Comparison of ENCODE assay signal across 9 mouse cellular contexts in the genomic region with DNA sequence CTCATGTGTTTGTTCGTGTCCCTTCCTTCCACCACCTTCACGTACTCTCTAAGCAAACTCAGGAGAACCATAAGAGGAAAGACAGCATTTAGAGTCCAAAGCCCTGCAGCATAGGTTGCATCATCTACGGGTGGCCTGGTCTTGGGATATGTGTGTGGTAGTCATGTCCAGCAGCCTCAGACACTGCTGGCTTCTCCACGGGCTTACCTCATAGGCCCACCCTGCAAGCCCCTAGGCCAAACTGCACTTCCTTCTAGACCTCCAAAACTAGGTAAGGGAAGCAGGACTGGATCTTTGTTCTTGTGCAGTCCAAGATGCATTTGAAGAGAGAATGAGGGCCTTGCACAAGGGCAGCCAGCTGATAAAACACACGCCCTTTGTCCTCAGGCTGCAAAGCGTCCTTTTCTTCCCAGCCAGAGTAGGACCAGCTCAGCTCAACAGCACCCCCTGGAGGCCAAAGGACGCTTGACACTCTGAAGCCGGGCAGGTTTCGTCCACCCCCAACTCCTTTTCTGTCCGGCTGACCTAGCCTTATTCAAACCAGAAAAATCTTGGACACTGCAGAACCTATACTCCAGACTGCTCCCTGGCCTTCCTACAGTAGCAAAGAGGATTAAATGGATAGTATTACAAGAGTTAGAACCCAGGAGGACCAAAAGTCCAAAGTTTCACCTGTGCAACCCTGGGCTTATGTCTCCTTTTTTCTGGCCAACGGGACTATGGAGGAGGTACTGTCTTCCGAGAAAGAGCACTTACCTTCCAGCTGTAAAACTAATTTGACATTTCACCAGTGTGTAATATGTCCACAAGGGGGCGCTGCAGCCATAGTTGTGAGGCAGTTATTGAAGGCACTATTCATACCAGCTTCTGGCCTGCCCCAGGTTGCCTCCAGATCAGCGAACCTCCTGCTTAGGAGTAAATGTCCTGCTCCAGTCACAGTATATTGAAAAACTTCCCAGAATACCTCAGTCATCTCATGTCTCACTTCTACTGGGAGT. TPM values are rescaled to one million over a fixed set of nuclear protein-coding genes. Genes with fewer than 3 reads are reported as not detected.
A peak's percentile ranks its signal among the peaks of the same experiment; 100 is the strongest.
DNase-seq lines count a peak whose midpoint lies in the region; ATAC-seq and TF ChIP-seq lines count a peak whose summit lies in the region.
"Had no signal": no experiment of that assay in that cellular context is flagged by ENCODE, and none has a peak within 500 bp of the region (broad histone marks: within the 10 kb centered on the region; RNA-seq: fewer than 3 reads in every experiment).

No protein-coding gene starts in this region.

- H3K9ac ChIP-seq in MEL (ENCODE audit: control insufficient read depth, low read depth, low read length, poor library complexity, severe bottlenecking): no peak overlapping the region
- no peak overlapping the region for H3K9ac ChIP-seq in hindbrain, embryonic 11.5 days (ENCODE audit: low read depth, low read length)

- no peaks in the 10 kb centered on the region for H3K9me3 ChIP-seq in MEL (replicated peaks; ENCODE audit: insufficient read depth, low read length)
- H3K9me3 ChIP-seq in hindbrain, embryonic 11.5 days (ENCODE audit: control insufficient read depth, low read length): no peaks in the 10 kb centered on the region

- no peaks in the 10 kb centered on the region for H3K27me3 ChIP-seq in MEL (ENCODE audit: control insufficient read depth in 1 of 2, insufficient read depth in 2 of 2, low read length in 2 of 2)
- no peaks in the 10 kb centered on the region for H3K27me3 ChIP-seq in hindbrain, embryonic 11.5 days (ENCODE audit: control insufficient read depth, insufficient read depth, low read length)

- no peak overlapping the region for H3K4me2 ChIP-seq in hindbrain, embryonic 11.5 days (replicated peaks; ENCODE audit: low read depth, low read length)

- TF ChIP-seq POLR2A in MEL (IDR thresholded peaks at IDR 0.05; ENCODE audit: control insufficient read depth in 1 of 2, insufficient read depth in 1 of 2, low read depth in 1 of 2, low read length in 2 of 2, poor library complexity in 1 of 2): no peak

- TF ChIP-seq RAD21 in MEL (IDR thresholded peaks at IDR 0.05; ENCODE audit: low read depth, low read length): no peak; the same call in none of the 2 replicates

- H3K79me2 ChIP-seq in MEL (ENCODE audit: control insufficient read depth, insufficient read depth, low read length, poor library complexity): no peaks in the 10 kb centered on the region

- no peak overlapping the region for H3K27ac ChIP-seq in MEL (ENCODE audit: control insufficient read depth, low read depth, low read length)
- H3K27ac ChIP-seq in hindbrain, embryonic 11.5 days (ENCODE audit: low read depth, low read length): no peak overlapping the region

- WGBS in hindbrain, embryonic 11.5 days: 32% methylated on average over 14 of the region's 14 CpGs

- DNase-seq in MEL (ENCODE audit: low read depth, low spot score): peak; percentile 20
- DNase-seq in c-Kit-positive CD71-negative TER-119-negative erythroid progenitor cells, embryonic 14.5 days (ENCODE audit: low read depth): peak; percentile 47
- peak; percentile 92 for DNase-seq in hindbrain, embryonic 11.5 days (ENCODE audit: low spot score)
- peak; percentile 84 to 86 for DNase-seq in layer of hippocampus, postnatal 10 days (ENCODE audit: low spot score in 2 of 2)
- DNase-seq in lung, postnatal 14 days: peak; percentile 81
- peak; percentile 83 for DNase-seq in right cerebral cortex, adult 2 months (ENCODE audit: low spot score in 2 of 2)
- DNase-seq in urinary bladder, postnatal 36 days (ENCODE audit: low spot score in 2 of 2): peak; percentile 82 to 83

- peak; percentile 23 to 65 (median 31) for TF ChIP-seq CTCF in MEL (IDR thresholded peaks at IDR 0.05 in 2 of 3, conservative IDR thresholded peaks at IDR 0.05 in 1 of 3; ENCODE audit: control insufficient read depth in 1 of 3, insufficient read depth in 1 of 3, low read depth in 2 of 3, low read length in 3 of 3, poor library complexity in 1 of 3, severe bottlenecking in 1 of 3)

- peak; percentile 65; the same call in 1 of the 2 replicates for ATAC-seq in frontal cortex, adult (ENCODE audit: low TSS enrichment)
- ATAC-seq in hindbrain, embryonic 11.5 days (ENCODE audit: low FRiP score): peak; percentile 38; the same call in 1 of the 2 replicates

- H3K36me3 ChIP-seq in MEL (ENCODE audit: control insufficient read depth in 1 of 2, insufficient read depth in 2 of 2, low read length in 2 of 2): no peaks in the 10 kb centered on the region
- H3K36me3 ChIP-seq in hindbrain, embryonic 11.5 days (ENCODE audit: control insufficient read depth, insufficient read depth, low read length): no peaks in the 10 kb centered on the region

- no peak for TF ChIP-seq EP300 in MEL (IDR thresholded peaks at IDR 0.05; ENCODE audit: low read depth in 1 of 2, low read length in 2 of 2)

- H3K4me3 ChIP-seq in MEL (ENCODE audit: control insufficient read depth in 1 of 2, insufficient read depth in 1 of 2, low read depth in 2 of 2, low read length in 2 of 2): no peak overlapping the region
- H3K4me3 ChIP-seq in hindbrain, embryonic 11.5 days (ENCODE audit: low read depth, low read length): no peak overlapping the region

- no peaks in the 10 kb centered on the region for H3K4me1 ChIP-seq in MEL (ENCODE audit: control insufficient read depth in 1 of 2, insufficient read depth in 2 of 2, low read length in 2 of 2)
- no peaks in the 10 kb centered on the region for H3K4me1 ChIP-seq in hindbrain, embryonic 11.5 days (replicated peaks; ENCODE audit: control insufficient read depth, insufficient read depth, low read length)

TF ChIP-seq in MEL, 35 proteins besides CTCF, POLR2A, EP300 and RAD21:
- TF ChIP-seq ELF1 (IDR thresholded peaks at IDR 0.05; ENCODE audit: low read depth, low read length): no peak
- no peak for TF ChIP-seq ZNF384 (IDR thresholded peaks at IDR 0.05; ENCODE audit: low read depth, low read length)
- peak; percentile 22; the same call in 1 of the 2 replicates for TF ChIP-seq SMC3 (IDR thresholded peaks at IDR 0.05; ENCODE audit: low read depth, low read length)
- TF ChIP-seq MYB (IDR thresholded peaks at IDR 0.05; ENCODE audit: low read depth, low read length): no peak
- TF ChIP-seq ZC3H11A (IDR thresholded peaks at IDR 0.05; ENCODE audit: low read depth, low read length): no peak
- no peak for TF ChIP-seq SIN3A (IDR thresholded peaks at IDR 0.05; ENCODE audit: low read length)

RNA-seq across cellular contexts. Expression of gene Krt19, which starts 20.6 kb away (rescaled TPM):
- not detected in 2 replicates for total RNA-seq in MEL (2012; rRNA removed)
- not detected for polyA plus RNA-seq in MEL (2012; ENCODE audit: insufficient read depth in 1 of 2, insufficient read length in 2 of 2, low read depth in 1 of 2, low replicate concordance in 2 of 2, missing spikeins in 1 of 2)
- 4.8 and 5.1 TPM in 2 replicates for polyA plus RNA-seq in hindbrain, embryonic 11.5 days (2014; fragmentation: Nextera tagmentation; extraction: Ambion mirVana)
- total RNA-seq in layer of hippocampus, postnatal 10 days (2021): 1 to 10 TPM in 1 of 2 experiments, under 1 TPM in 1; 0.64 to 1.0 TPM

RNA-seq across cellular contexts. Expression of gene Krt9, which starts 24.0 kb away (rescaled TPM):
- total RNA-seq in MEL (2012; rRNA removed): not detected in 2 replicates
- polyA plus RNA-seq in MEL (2012; ENCODE audit: insufficient read depth in 1 of 2, insufficient read length in 2 of 2, low read depth in 1 of 2, low replicate concordance in 2 of 2, missing spikeins in 1 of 2): not detected
- polyA plus RNA-seq in hindbrain, embryonic 11.5 days (2014; fragmentation: Nextera tagmentation; extraction: Ambion mirVana): not detected in 2 replicates
- 1 to 10 TPM; 1.1 to 1.2 TPM for total RNA-seq in layer of hippocampus, postnatal 10 days (2021)
- polyA plus RNA-seq: large intestine, adult 2 months had no signal

RNA-seq across cellular contexts. Expression of gene Krt15, which starts 33.3 kb away (rescaled TPM):
- total RNA-seq in MEL (2012; rRNA removed): not detected in 2 replicates
- not detected for polyA plus RNA-seq in MEL (2012; ENCODE audit: insufficient read depth in 1 of 2, insufficient read length in 2 of 2, low read depth in 1 of 2, low replicate concordance in 2 of 2, missing spikeins in 1 of 2)
- 1.3 and 2.4 TPM in 2 replicates for polyA plus RNA-seq in hindbrain, embryonic 11.5 days (2014; fragmentation: Nextera tagmentation; extraction: Ambion mirVana)
- total RNA-seq in layer of hippocampus, postnatal 10 days (2021): 1 to 10 TPM; 1.1 to 1.5 TPM

RNA-seq across cellular contexts. Expression of gene Krt14, which starts 38.3 kb away (rescaled TPM):
- not detected in 2 replicates for total RNA-seq in MEL (2012; rRNA removed)
- not detected for polyA plus RNA-seq in MEL (2012; ENCODE audit: insufficient read depth in 1 of 2, insufficient read length in 2 of 2, low read depth in 1 of 2, low replicate concordance in 2 of 2, missing spikeins in 1 of 2)
- polyA plus RNA-seq in hindbrain, embryonic 11.5 days (2014; fragmentation: Nextera tagmentation; extraction: Ambion mirVana): 2.4 and 3.9 TPM in 2 replicates
- total RNA-seq in layer of hippocampus, postnatal 10 days (2021): under 1 TPM in 1 of 2 experiments, not detected in 1; 0.43 TPM

RNA-seq across cellular contexts. Expression of gene Krt13, which starts 47.7 kb away (rescaled TPM):
- not detected in 2 replicates for total RNA-seq in MEL (2012; rRNA removed)
- not detected for polyA plus RNA-seq in MEL (2012; ENCODE audit: insufficient read depth in 1 of 2, insufficient read length in 2 of 2, low read depth in 1 of 2, low replicate concordance in 2 of 2, missing spikeins in 1 of 2)
- not detected in 2 replicates for polyA plus RNA-seq in hindbrain, embryonic 11.5 days (2014; fragmentation: Nextera tagmentation; extraction: Ambion mirVana)
- not detected for total RNA-seq in layer of hippocampus, postnatal 10 days (2021)

Comparison
In these comparisons a context has a peak if more than half of its experiments do, and no peak if none do; other contexts are left out.
1. DNase-seq: peak in every context shown above with its lines; median percentile 92 in hindbrain, embryonic 11.5 days; 85 in layer of hippocampus, postnatal 10 days; 83 in right cerebral cortex, adult 2 months; 82 in urinary bladder, postnatal 36 days; 81 in lung, postnatal 14 days; 47 in c-Kit-positive CD71-negative TER-119-negative erythroid progenitor cells, embryonic 14.5 days; 20 in MEL.